Mouse (Mus musculus): ENCODE data around the gene 4930469K13Rik.

DNA sequence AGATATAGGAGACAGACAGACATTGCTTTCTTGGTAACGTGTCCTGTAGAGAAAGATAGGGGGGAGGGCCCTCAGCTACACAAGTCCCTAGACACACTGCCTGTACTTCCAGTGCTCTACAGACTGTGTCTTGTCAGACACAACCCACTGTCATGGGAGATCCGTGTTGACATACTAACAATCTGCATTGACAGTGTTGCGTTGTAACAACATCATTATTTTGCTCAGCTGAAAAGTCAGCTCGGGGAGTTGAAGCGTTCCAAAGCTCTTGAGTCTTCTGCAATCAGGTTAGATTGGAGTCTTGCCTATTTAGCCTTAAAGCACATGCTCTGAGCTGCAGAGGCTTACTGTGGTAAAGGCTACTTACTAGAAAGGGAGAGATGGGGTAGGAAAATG lies 50.8 kb downstream of the 4930469K13Rik start:
- TF ChIP-seq EP300 (optimal IDR thresholded peaks at IDR 0.05) (no peak), CTCF (IDR thresholded peaks at IDR 0.05; ENCODE audit: low read depth) (no peak)

Data from stomach, postnatal 0 days (tissue).